Mouse (Mus musculus): ENCODE measurements around the gene Tnip3.

DNA sequence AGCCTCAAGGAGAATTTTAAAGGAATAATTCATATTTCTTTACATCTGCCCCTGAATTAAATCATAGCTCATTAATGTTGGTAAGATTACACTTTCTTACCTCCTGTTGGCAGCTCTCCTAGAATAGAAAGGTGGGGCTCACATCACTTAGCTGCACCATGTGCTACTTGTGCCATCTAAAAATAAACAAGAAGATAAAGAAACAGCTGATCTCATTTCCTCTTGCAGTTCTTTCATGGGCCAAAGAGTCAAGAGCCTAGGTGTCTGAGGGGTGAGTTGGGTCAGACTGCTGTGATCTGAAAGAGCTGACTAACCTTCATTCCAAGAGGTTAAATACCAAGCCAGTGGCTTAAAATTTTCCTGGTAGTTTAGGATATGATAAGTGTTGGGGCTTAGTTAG lies 86.7 kb downstream of the Tnip3 start:
- TF ChIP-seq CTCF (IDR thresholded peaks at IDR 0.05; ENCODE audit: low read depth): no peak
- no peak for TF ChIP-seq EP300 (optimal IDR thresholded peaks at IDR 0.05)

All from stomach, postnatal 0 days (tissue).